Mouse (Mus musculus) megakaryocyte, embryonic 14.5 days (primary cell): Measurements from ENCODE around the gene Scg5.

Experiments used
- FLI1 ChIP-seq: IDR thresholded peaks from 2 replicates; pipeline ENCODE4 v1.6.1; 2012; ENCODE audit warnings: low read length, inconsistent platforms, mixed read lengths
- GATA1 ChIP-seq: IDR thresholded peaks from 3 replicates; pipeline ENCODE4 v1.6.1; 2012; ENCODE audit warnings: mixed read lengths, low read length, inconsistent platforms, borderline replicate concordance

DNA sequence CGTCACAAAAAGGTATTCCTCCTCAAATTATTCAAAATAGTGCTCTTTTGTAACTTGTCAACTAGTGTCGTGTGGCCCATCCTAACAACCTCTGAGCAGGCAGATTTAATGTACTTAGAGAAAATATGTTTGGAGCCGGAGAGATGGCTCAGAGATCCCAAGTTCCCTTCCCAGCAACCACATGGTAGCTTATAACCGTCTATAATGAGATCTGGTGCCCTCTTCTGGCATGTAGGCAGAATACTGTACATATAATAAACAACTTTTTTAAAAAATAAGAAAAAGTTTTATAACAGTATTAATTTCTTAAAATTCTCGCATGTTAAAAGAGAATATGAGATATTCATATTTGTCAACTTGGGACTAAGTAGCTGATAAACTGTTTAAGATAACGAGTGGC lies 50.9 kb downstream of the Scg5 start:
- TF ChIP-seq FLI1 (no peak), GATA1 (no peak)
